Mouse (Mus musculus): ENCODE data around the gene Cox19. TPM values are rescaled to one million over a fixed set of nuclear protein-coding genes. Genes with fewer than 3 reads are reported as not detected.

The Cox19 gene
- total and polyA plus RNA-seq, 3 experiments: 82.8 to 112 (median 94.8) TPM

DNA sequence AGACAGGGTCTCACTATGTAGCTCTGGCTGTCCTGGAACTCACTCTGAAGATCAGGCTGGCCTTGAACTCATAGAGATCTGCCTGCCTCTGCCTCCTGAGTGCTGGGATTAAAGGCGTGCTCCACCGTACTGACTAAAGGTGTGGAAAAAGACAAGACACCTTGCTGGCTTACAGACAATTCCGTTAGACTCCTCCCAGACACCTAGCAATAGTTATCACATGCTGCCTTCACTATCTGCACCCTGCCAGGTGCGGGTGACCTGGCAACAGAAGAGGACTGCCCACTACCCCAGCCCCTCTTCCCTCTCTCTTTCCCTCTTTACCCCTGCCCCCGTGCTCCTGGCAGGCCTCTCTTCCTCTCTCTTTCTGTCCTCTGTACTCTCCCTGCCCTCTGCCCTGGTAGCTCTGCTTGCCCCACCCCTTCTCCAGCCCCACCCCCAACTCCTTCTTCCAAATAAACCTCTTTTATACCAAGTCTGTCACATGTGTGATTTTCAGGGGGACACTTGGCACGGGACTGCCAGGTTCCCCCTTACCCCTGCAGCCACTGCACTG, 22.7 kb upstream of the Cox19 start:
- no peak overlapping the region for H3K27ac ChIP-seq
- 77% methylated on average over 6 of the region's 6 CpGs for WGBS
- intact Hi-C loops (cut with DNase I): no loop called here

GRCm38 (mm10) chr5:139373126-139373525, 21.9 kb upstream of the Cox19 start:
- Histone ChIP-seq H3K4me3 (no peak overlapping the region), H3K9ac (ENCODE audit: low read depth, low read length) (no peak overlapping the region), H3K36me3 (ENCODE audit: control insufficient read depth, insufficient read depth, low read length) (no peaks in the 10 kb centered on the region), H3K79me2 (replicated peaks; ENCODE audit: control insufficient read depth, insufficient read depth, low read length) (no peaks in the 10 kb centered on the region), H3K4me1 (ENCODE audit: control insufficient read depth, insufficient read depth, low read length) (peaks cover 20% of the 10 kb centered on the region), H3K27ac (no peak overlapping the region; the same call in 1 of the 2 replicates), H3K27me3 (ENCODE audit: control insufficient read depth, insufficient read depth, low read length) (no peaks in the 10 kb centered on the region)
- TF ChIP-seq POLR2A (IDR thresholded peaks at IDR 0.05; ENCODE audit: insufficient read depth, low read depth, low read length) (no peak), CTCF (IDR thresholded peaks at IDR 0.05) (no peak), EP300 (IDR thresholded peaks at IDR 0.05; ENCODE audit: insufficient read depth, low read depth, low read length) (no peak)
- WGBS: 78% methylated on average over 3 of the region's 3 CpGs
- no peak for DNase-seq
- intact Hi-C loops (cut with DNase I): no loop called here

More for the DNA sequence above, 22.7 kb upstream of the Cox19 start:
- Histone ChIP-seq H3K36me3 (ENCODE audit: control insufficient read depth, insufficient read depth, low read length) (no peaks in the 10 kb centered on the region), H3K27me3 (ENCODE audit: control insufficient read depth, insufficient read depth, low read length) (no peaks in the 10 kb centered on the region), H3K9ac (ENCODE audit: low read depth, low read length) (no peak overlapping the region), H3K79me2 (replicated peaks; ENCODE audit: control insufficient read depth, insufficient read depth, low read length) (no peaks in the 10 kb centered on the region), H3K4me3 (no peak overlapping the region), H3K4me1 (ENCODE audit: control insufficient read depth, insufficient read depth, low read length) (peaks cover 26% of the 10 kb centered on the region)
- TF ChIP-seq CTCF (IDR thresholded peaks at IDR 0.05): no peak
- TF ChIP-seq EP300 (IDR thresholded peaks at IDR 0.05; ENCODE audit: insufficient read depth, low read depth, low read length): no peak
- DNase-seq: no peak

DNA sequence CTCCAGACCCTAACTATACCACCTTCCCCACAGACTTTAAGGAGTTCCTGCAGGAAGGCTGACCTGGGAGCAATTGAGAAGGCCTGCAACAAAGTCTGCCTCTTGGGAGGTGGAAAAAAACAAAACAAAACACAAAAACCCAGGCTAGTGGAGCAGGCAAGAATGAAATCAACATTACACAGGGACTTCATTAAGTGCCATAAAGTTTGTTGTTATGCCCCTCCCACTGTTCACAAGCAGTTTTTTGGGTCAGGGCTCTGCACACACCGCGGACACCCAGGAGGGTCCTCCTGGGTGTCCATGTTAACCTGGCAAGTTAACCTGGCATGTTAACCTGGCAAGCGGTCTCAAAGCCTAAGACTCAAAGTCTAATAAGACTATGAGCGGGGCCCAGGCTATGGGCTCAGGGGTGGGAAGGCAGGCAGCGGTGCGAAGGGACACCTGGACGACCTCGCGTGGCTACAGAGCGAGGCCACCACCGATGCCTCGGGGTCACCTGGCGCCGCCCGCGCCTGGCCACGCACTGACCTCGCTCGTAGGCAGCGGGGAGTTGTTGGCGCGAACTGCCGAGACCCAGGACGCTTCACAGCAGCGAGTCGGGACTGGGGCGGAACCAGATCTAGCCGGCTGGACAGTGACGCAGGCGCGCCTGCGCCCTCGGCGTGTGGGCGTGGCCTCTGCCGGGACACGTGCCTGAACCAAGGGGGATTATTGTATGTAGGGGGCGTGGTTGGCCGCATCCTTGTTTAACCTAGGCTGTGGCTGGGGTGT, 20.6 kb upstream of the Cox19 start:
- intact Hi-C loops (cut with DNase I): no loop called here
- H3K9ac ChIP-seq (ENCODE audit: low read depth, low read length): peak overlapping the region; percentile 99
- peak overlapping the region; percentile 93 for H3K4me3 ChIP-seq
- no peaks in the 10 kb centered on the region for H3K79me2 ChIP-seq (replicated peaks; ENCODE audit: control insufficient read depth, insufficient read depth, low read length)
- no peaks in the 10 kb centered on the region for H3K36me3 ChIP-seq (ENCODE audit: control insufficient read depth, insufficient read depth, low read length)
- H3K27ac ChIP-seq: peak overlapping the region; percentile 99
- WGBS: under 1% methylated on average over 39 of the region's 39 CpGs
- H3K4me1 ChIP-seq (ENCODE audit: control insufficient read depth, insufficient read depth, low read length): peaks cover 10% of the 10 kb centered on the region
- no peaks in the 10 kb centered on the region for H3K27me3 ChIP-seq (ENCODE audit: control insufficient read depth, insufficient read depth, low read length)
- TF ChIP-seq CTCF (IDR thresholded peaks at IDR 0.05) (no peak; the same call in 1 of the 2 replicates), EP300 (IDR thresholded peaks at IDR 0.05; ENCODE audit: insufficient read depth, low read depth, low read length) (0 out of 2 replicates have a peak, but pooled peaks have one; percentile 70), POLR2A (IDR thresholded peaks at IDR 0.05; ENCODE audit: insufficient read depth, low read depth, low read length) (peak; percentile 99)
- peak; percentile 94 to 95 for DNase-seq

DNA sequence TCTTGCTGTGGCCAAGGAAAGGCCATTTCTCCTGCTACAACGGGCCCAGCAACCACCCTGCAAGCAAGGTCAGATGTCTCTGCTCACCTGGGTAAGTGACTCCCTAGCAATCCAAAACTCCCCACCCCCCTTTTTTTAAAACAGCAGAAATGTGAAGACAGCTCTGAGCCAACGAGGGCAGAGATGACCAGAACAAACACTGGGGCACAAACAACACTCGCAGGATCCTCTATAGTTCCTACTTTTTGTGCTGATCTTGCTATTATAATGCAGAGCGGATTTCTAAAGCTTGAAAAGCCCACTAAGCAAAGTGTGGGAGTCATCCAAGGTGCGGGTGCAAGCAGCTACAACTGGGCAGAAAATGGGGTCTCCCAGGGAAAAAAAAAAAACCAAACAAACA, 19.9 kb upstream of the Cox19 start:
- Histone ChIP-seq H3K27ac (peak overlapping the region; percentile 99), H3K9ac (ENCODE audit: low read depth, low read length) (peak overlapping the region; percentile 99), H3K36me3 (ENCODE audit: control insufficient read depth, insufficient read depth, low read length) (no peaks in the 10 kb centered on the region), H3K79me2 (replicated peaks; ENCODE audit: control insufficient read depth, insufficient read depth, low read length) (no peaks in the 10 kb centered on the region), H3K27me3 (ENCODE audit: control insufficient read depth, insufficient read depth, low read length) (no peaks in the 10 kb centered on the region), H3K4me1 (ENCODE audit: control insufficient read depth, insufficient read depth, low read length) (peaks cover 5% of the 10 kb centered on the region), H3K4me3 (peak overlapping the region; percentile 93)
- TF ChIP-seq CTCF (IDR thresholded peaks at IDR 0.05) (no peak), POLR2A (IDR thresholded peaks at IDR 0.05; ENCODE audit: insufficient read depth, low read depth, low read length) (no peak), EP300 (IDR thresholded peaks at IDR 0.05; ENCODE audit: insufficient read depth, low read depth, low read length) (no peak)
- 52% methylated on average over 5 of the region's 5 CpGs for WGBS
- no peak for DNase-seq
- intact Hi-C loops (cut with DNase I): no loop called here

DNA sequence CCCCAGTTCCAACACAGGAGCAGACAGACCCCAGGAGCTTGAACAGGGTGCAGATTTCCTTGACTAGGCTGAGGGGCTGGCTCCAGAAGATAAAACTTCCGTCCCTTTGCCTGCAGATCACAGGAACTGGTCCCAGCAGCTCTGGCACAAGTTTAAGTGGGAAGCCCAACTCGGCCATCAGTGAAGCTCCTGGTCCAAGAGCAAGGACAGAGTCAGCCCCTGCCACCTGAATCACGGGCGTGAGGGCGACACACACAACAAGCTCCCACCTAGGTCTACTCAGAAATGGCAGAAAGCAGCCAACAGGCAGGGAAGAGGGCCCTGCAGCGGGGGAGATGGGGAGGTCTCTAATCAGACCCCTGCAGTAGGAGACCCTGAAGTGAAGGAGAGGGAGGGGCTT, 19.1 kb upstream of the Cox19 start:
- Histone ChIP-seq H3K79me2 (replicated peaks; ENCODE audit: control insufficient read depth, insufficient read depth, low read length) (no peaks in the 10 kb centered on the region), H3K27me3 (ENCODE audit: control insufficient read depth, insufficient read depth, low read length) (no peaks in the 10 kb centered on the region), H3K27ac (peak overlapping the region; percentile 56), H3K9ac (ENCODE audit: low read depth, low read length) (peak overlapping the region; percentile 13; the same call in 1 of the 2 replicates), H3K4me1 (ENCODE audit: control insufficient read depth, insufficient read depth, low read length) (peaks cover 6% of the 10 kb centered on the region), H3K36me3 (ENCODE audit: control insufficient read depth, insufficient read depth, low read length) (no peaks in the 10 kb centered on the region), H3K4me3 (no peak overlapping the region; the same call in 1 of the 2 replicates)
- intact Hi-C loops (cut with DNase I): no loop called here
- TF ChIP-seq CTCF (IDR thresholded peaks at IDR 0.05) (no peak), EP300 (IDR thresholded peaks at IDR 0.05; ENCODE audit: insufficient read depth, low read depth, low read length) (no peak), POLR2A (IDR thresholded peaks at IDR 0.05; ENCODE audit: insufficient read depth, low read depth, low read length) (no peak)
- WGBS: 61% methylated on average over 6 of the region's 6 CpGs
- DNase-seq: no peak

Measured in heart, adult 2 months (tissue).